Mouse (Mus musculus) liver, postnatal 0 days (tissue): ENCODE results near the gene Wfdc6b.
"Not testable (repeated sequence)": the region's sequence is repeated elsewhere in the genome, so short reads cannot be mapped to it uniquely, and the experiment has no call there.

Experiments
- CTCF ChIP-seq: sonication (generic); IDR thresholded peaks from 2 replicates; pipeline ENCODE4 v1.5.1; 2016; ENCODE audit warnings: antibody characterized with exemption, low read depth
- EP300 ChIP-seq: IDR thresholded peaks from 2 replicates; pipeline ENCODE4 v1.6.1; 2016; ENCODE audit warnings: antibody characterized with exemption, low read depth, mild to moderate bottlenecking

- not testable (repeated sequence) for TF ChIP-seq CTCF, EP300
Observed at GRCm38 (mm10) chr2:164573359-164573758, 40.0 kb upstream of the Wfdc6b start, which contains the start of gene Spint3.
